Mouse (Mus musculus) stomach, postnatal 0 days (tissue): ENCODE measurements around the gene Adamts13. TPM values are rescaled to one million over a fixed set of nuclear protein-coding genes. Genes with fewer than 3 reads are reported as not detected.

Experiments used
- ATAC-seq: fragments of 200-750 bp; cut with Nextera tagmentation; 2 replicates; pipeline ENCODE4 v1.8.0; 2017; ENCODE audit not compliant: low FRiP score, low TSS enrichment
- DNase-seq: peaks from one replicate; pipeline ENCODE4 v3.0.0-alpha.2; 2016; ENCODE audit warnings: low spot score
- H3K27ac ChIP-seq: fragments of 300-500 bp; sonication (generic); replicated peaks from 2 replicates; pipeline ENCODE4 v1.5.1; 2014; ENCODE audit warnings: mild to moderate bottlenecking, control low read depth
- H3K27me3 ChIP-seq: fragments of 300-500 bp; sonication (generic); 2 replicates; pipeline ENCODE4 v1.6.1; 2014; ENCODE audit warnings: low read length; ENCODE audit not compliant: control insufficient read depth, insufficient read depth
- H3K36me3 ChIP-seq: fragments of 300-500 bp; sonication (generic); 2 replicates; pipeline ENCODE4 v1.6.1; 2014; ENCODE audit warnings: low read length, mixed read lengths; ENCODE audit not compliant: control insufficient read depth, insufficient read depth
- H3K4me1 ChIP-seq: fragments of 300-500 bp; sonication (generic); replicated peaks from 2 replicates; pipeline ENCODE4 v1.6.1; 2014; ENCODE audit warnings: antibody characterized with exemption; ENCODE audit not compliant: control insufficient read depth, insufficient read depth
- H3K4me2 ChIP-seq: fragments of 300-500 bp; sonication (generic); replicated peaks from 2 replicates; pipeline ENCODE4 v1.6.1; 2014; ENCODE audit warnings: low read depth, mild to moderate bottlenecking, control low read depth, moderate library complexity
- H3K4me3 ChIP-seq: fragments of 300-500 bp; sonication (generic); 2 replicates; pipeline ENCODE4 v1.5.1; 2014; ENCODE audit warnings: low read depth, low read length, control low read depth
- H3K9ac ChIP-seq: fragments of 300-500 bp; sonication (generic); 2 replicates; pipeline ENCODE4 v1.6.1; 2014; ENCODE audit warnings: mild to moderate bottlenecking, low read length, control low read depth, mixed read lengths
- H3K9me3 ChIP-seq: fragments of 300-500 bp; sonication (generic); 2 replicates; pipeline ENCODE4 v1.6.1; 2016; ENCODE audit warnings: low read length; ENCODE audit not compliant: control insufficient read depth
- CTCF ChIP-seq: IDR thresholded peaks from 2 replicates; pipeline ENCODE4 v1.5.1; 2016; ENCODE audit warnings: antibody characterized with exemption, low read depth, mild to moderate bottlenecking, moderate library complexity
- EP300 ChIP-seq: optimal IDR thresholded peaks from 2 replicates; pipeline ENCODE3; 2016; ENCODE audit warnings: antibody characterized with exemption
- WGBS: fragments of 180-500 bp; shearing (Covaris S2); extraction: QIAGEN DNeasy Blood & Tissue Kit; methylation state at CpG from one replicate; pipeline ENCODE4 v1.1.7; 2014; 5-methylcytosine and 5-hydroxymethylcytosine counted together
- polyA plus RNA-seq: library from polyadenylated mRNA; unstranded; fragments of >200 nt; fragmentation: Nextera tagmentation; extraction: Ambion mirVana; gene quantifications from 2 replicates; pipeline ENCODE4 v1.2.1, GENCODE M21; 2015

Adamts13 gene
- polyA plus RNA-seq, 1 experiment from 2014 or later = 0.10 TPM

GRCm38 (mm10) chr2:27043461-27043860 is 70.2 kb downstream of the Adamts13 start:
- Histone ChIP-seq H3K27me3 (no peaks in the 10 kb centered on the region), H3K27ac (no peak overlapping the region), H3K9ac (no peak overlapping the region), H3K36me3 (no peaks in the 10 kb centered on the region), H3K4me2 (no peak overlapping the region), H3K4me1 (no peaks in the 10 kb centered on the region), H3K4me3 (no peak overlapping the region), H3K9me3 (no peaks in the 10 kb centered on the region)
- DNase-seq (peak; percentile 78), ATAC-seq (peak; percentile 69)
- no peak for TF ChIP-seq EP300
- peak; percentile 93 for TF ChIP-seq CTCF
- WGBS = 19% methylated on average over 3 of the region's 3 CpGs

GRCm38 (mm10) chr2:27044166-27044565 is 71.0 kb downstream of the Adamts13 start:
- 70% methylated on average over 4 of the region's 4 CpGs for WGBS
- Histone ChIP-seq H3K4me1 (no peaks in the 10 kb centered on the region), H3K9me3 (no peaks in the 10 kb centered on the region), H3K27me3 (no peaks in the 10 kb centered on the region), H3K4me3 (no peak overlapping the region), H3K4me2 (no peak overlapping the region), H3K9ac (0 out of 2 replicates have a peak overlapping the region, but pooled peaks have one; percentile 8), H3K27ac (no peak overlapping the region), H3K36me3 (no peaks in the 10 kb centered on the region)
- TF ChIP-seq CTCF (no peak), EP300 (no peak)
- no peak for DNase-seq
- ATAC-seq = no peak

GRCm38 (mm10) chr2:27044641-27045040 is 71.4 kb downstream of the Adamts13 start:
- H3K4me2 ChIP-seq = no peak overlapping the region
- TF ChIP-seq EP300 (no peak), CTCF (no peak)
- no peak for ATAC-seq

GRCm38 (mm10) chr2:27045979-27046770 is 73.0 kb downstream of the Adamts13 start:
- Histone ChIP-seq H3K9ac (no peak overlapping the region), H3K4me3 (no peak overlapping the region), H3K27ac (peak overlapping the region; percentile 65), H3K4me1 (no peaks in the 10 kb centered on the region), H3K4me2 (no peak overlapping the region), H3K36me3 (no peaks in the 10 kb centered on the region), H3K9me3 (no peaks in the 10 kb centered on the region), H3K27me3 (no peaks in the 10 kb centered on the region)
- 64% methylated on average over 8 of the region's 8 CpGs for WGBS
- peak; percentile 70 for ATAC-seq
- DNase-seq = no peak
- TF ChIP-seq CTCF (no peak; the same call in 1 of the 2 replicates), EP300 (no peak)

More at GRCm38 (mm10) chr2:27044641-27045040, 71.4 kb downstream of the Adamts13 start:
- Histone ChIP-seq H3K4me1 (no peaks in the 10 kb centered on the region), H3K9ac (no peak overlapping the region), H3K27ac (no peak overlapping the region), H3K9me3 (no peaks in the 10 kb centered on the region), H3K27me3 (no peaks in the 10 kb centered on the region), H3K36me3 (no peaks in the 10 kb centered on the region), H3K4me3 (no peak overlapping the region)
- 81% methylated on average over 3 of the region's 3 CpGs for WGBS
- DNase-seq = no peak

GRCm38 (mm10) chr2:27049408-27049807 is 76.2 kb downstream of the Adamts13 start:
- no peak overlapping the region for H3K4me3 ChIP-seq
- no peaks in the 10 kb centered on the region for H3K9me3 ChIP-seq
- H3K36me3 ChIP-seq = no peaks in the 10 kb centered on the region
- no peak for ATAC-seq
- DNase-seq = no peak
- no peaks in the 10 kb centered on the region for H3K27me3 ChIP-seq
- 29% methylated on average over 6 of the region's 6 CpGs for WGBS
- H3K4me2 ChIP-seq = no peak overlapping the region
- no peak overlapping the region for H3K27ac ChIP-seq
- no peak overlapping the region for H3K9ac ChIP-seq
- no peak for TF ChIP-seq EP300
- no peak for TF ChIP-seq CTCF
- H3K4me1 ChIP-seq = no peaks in the 10 kb centered on the region

- Histone ChIP-seq H3K4me3 (no peak overlapping the region), H3K4me1 (0 out of 2 replicates have a peak, but pooled peaks cover 2% of the 10 kb centered on the region), H3K36me3 (no peaks in the 10 kb centered on the region), H3K27ac (no peak overlapping the region), H3K9ac (no peak overlapping the region), H3K4me2 (no peak overlapping the region), H3K27me3 (no peaks in the 10 kb centered on the region), H3K9me3 (no peaks in the 10 kb centered on the region)
- WGBS = 35% methylated on average over 4 of the region's 4 CpGs
- ATAC-seq (no peak), DNase-seq (no peak)
- TF ChIP-seq EP300 = no peak
These were observed 85.0 kb downstream of the Adamts13 start for GRCm38 (mm10) chr2:27058251-27058650.
